Mouse (Mus musculus): ENCODE measurements around the gene Kctd14.
A peak's percentile ranks its signal among the peaks of the same experiment; 100 is the strongest.

The Kctd14 gene

DNA sequence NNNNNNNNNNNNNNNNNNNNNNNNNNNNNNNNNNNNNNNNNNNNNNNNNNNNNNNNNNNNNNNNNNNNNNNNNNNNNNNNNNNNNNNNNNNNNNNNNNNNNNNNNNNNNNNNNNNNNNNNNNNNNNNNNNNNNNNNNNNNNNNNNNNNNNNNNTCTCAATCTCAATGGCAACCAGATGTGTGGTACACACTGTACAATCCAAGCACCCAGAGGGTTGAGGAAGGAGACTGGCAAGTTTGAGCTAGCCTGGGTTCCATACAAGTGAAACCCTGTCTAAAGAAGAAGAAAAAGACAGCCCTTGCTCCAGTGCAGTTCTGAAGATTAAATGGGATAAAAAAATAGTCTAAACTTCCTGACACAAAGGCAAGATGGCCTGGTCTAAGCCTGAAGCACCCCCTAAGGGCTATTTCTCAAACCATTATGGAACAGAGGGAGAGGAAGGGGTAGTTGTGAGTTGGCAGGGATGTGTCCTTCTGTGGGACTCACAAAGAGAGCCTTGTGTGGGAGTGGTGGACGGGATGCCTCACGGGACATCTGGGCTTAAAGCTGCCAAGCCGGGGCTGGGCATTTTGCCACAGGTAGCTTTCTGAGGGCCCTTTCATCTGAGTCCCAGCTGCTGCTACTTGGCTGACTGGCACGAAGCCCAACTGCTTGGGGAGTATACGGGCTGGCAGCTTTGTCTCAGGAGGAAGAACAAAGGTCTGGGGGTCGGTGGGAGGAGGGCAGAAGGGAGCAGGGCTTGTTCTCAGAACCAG, 4.8 kb upstream of the Kctd14 start:
- DNase-seq (ENCODE audit: low spot score), result peak; percentile 92

DNA sequence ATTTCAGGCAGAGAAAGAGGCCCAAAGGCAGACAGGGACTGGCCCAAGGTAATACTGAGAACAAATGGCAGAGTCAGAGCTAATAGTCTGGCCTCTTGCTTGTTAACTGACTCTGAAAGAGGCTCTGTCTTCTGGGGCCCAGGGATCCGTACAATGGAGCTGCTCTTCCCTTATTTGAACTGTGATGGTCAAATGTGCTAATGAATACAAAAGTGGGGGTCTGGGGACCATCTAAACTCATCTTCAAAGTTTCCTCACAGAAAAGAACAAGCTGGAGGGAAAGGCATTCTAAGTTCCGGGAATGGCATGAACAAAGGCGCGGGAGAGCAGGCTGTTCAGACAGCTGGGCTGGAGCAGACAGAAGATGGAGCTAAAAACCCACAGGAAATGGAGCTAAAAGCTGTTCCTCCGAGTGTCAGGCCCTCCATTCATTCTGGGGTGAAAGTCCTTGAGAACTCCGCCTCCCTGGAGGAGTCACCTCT, 4.0 kb upstream of the Kctd14 start:
- DNase-seq (ENCODE audit: low spot score), result peak; percentile 30

DNA sequence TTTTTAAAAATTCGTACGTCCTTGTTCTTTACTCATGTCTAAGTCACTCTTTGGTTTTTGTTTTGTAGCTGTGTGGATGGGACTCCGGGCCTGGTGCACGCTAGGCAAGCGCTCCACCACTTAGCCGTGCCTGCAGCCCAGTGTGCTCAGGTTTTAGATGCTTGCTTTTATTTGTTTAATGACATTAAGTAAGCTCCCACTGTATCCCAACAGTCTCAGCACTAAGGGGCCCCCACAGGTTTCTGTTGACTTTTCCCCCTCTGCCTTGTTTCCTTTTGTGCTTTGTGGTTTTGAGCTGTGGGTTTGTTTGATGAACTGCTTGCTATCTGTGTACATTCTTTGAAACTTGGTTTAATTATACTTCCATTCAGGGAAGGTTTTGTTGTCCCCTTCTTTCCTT, 1.1 kb downstream of the Kctd14 start:
- DNase-seq (ENCODE audit: low spot score), result no peak

GRCm38 (mm10) chr7:97453141-97453921, 2.2 kb downstream of the Kctd14 start:
- no peak for DNase-seq (ENCODE audit: low spot score)

GRCm38 (mm10) chr7:97454795-97455194, 3.7 kb downstream of the Kctd14 start:
- DNase-seq (ENCODE audit: low spot score), result no peak

DNA sequence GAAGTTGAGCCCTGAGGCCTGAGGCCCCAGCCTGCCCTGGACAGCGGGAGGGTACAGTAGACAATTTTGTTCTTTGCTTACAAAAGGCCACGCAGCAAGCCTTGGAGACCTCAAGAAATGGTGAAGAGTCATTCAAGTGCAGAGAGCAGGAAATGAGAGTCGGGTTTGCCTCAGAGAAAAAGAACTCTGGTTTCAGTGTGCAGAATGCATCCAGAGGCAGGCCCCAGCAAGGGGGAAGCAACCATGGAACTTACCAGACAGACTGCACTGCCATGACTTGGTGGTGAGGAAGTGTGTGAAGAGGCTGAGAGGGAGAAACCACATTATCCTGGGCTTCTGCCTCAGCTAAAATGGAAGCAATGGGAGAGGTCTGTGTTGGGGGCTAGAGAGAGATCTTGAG, 4.5 kb downstream of the Kctd14 start:
- no peak for DNase-seq (ENCODE audit: low spot score)

DNA sequence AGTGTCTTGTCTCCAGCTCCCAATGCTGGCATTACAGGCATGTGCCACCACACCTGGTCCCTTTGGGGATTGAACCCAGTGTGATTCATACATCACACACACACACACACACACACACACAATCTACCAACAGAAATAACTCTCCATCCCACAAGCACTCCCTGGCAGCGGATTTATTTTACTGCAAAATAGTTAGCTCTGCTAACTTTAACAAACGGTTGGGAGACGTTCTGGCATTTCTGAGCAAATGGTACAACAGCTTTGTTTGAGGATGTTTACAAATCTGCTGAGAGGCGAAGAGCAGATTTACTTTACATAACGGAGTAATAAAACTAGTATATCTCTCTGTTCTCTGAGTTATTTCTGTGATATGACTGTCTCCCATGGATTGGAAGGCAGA, 21.9 kb downstream of the Kctd14 start:
- no peak for DNase-seq (ENCODE audit: low spot score)

DNA sequence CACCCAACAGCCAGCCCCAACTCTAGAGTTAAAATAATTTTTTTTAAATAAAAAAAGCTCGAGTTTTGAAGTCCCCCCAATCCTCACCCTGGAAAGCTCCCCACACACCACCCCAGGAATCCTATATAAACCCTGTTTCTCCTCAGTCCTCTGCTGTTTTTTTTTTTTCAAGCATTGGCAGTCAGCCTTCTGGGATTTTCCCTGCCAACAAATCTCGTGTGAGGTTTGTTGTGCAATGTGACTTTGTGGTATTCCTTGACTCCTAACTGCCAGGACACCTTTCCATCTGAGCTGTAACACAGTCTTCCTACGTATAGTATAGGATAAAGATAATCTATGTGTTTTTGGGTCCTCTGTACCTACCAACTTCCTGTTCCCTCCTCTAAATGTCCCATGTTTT, 28.2 kb downstream of the Kctd14 start:
- no peak for DNase-seq (ENCODE audit: low spot score)

DNA sequence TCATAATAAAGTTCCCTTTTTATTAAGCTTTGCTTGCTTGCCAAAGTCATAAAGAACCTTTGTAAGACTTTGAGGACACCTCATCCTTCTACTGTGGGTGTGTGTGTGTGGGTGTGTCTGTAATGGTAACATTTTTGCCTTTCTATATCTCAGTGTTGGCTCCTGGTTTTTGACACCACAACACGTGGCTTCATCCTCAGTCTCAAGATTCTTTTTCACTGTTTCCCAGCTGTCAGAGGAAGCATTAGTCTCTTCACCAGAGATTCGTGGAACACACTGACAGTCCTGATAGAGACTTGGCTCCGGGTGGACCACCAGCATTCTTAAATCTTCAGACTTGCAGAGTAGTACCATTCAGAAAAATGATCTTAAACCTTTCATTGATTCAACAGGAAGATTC, 29.2 kb downstream of the Kctd14 start:
- DNase-seq (ENCODE audit: low spot score), result no peak

DNA sequence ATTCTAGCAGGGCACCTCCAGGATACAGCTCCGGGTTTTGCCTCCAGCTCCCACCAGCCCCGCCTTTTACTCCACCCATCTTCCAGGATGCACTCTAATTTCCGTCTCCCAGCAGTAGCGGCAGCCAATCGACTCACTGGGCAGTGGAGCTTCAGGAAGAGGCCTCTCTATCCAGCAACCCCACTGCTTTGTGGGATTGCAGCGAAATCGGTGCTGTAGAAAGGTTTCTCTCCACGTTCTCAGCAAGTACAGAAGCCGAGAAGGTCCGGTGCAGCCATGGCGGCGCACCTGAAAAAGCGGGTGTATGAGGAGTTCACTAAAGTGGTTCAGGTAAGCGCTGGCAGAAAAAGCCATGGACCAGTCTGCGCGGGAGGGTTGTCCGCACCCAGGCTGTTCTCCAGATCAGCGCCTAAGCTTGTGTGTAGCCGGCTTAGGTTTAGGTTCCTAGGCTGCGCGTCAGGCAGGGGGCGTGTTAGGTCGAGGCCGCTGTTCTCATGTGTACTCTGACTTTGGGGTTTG, 29.8 kb downstream of the Kctd14 start, which contains the start of gene Ints4:
Gene Ints4, plus strand, starts transcription at position 136 of the 519 bp plus-strand sequence.
- peak; percentile 93 for DNase-seq (ENCODE audit: low spot score)

- no peak for DNase-seq (ENCODE audit: low spot score)
These were observed 32.3 kb downstream of the Kctd14 start for GRCm38 (mm10) chr7:97483378-97483777.

- DNase-seq (ENCODE audit: low spot score), result no peak
These were observed 40.0 kb downstream of the Kctd14 start for GRCm38 (mm10) chr7:97491157-97491556.

DNA sequence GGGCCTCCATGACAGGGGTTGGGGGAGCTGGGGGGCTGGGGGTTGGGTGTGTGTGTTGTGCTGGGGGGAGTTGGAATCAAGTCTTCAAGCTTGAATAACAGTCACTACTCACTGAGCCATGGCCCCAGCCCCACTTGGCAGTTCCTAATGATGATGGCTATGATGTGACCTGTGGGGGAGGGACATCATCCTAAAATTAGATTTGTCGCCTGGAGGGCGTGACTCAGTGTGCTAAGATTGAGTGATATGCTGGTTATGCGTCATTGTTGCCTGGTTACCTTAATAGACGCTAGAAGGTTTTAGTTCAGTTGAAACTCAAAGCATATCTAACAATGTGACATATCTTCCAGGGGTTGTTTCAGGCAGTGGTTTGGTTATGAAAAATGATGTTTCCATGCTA, 41.3 kb downstream of the Kctd14 start:
- DNase-seq (ENCODE audit: low spot score), result peak; percentile 70

- no peak for DNase-seq (ENCODE audit: low spot score)
These were observed 43.9 kb downstream of the Kctd14 start for GRCm38 (mm10) chr7:97495052-97495451.

DNA sequence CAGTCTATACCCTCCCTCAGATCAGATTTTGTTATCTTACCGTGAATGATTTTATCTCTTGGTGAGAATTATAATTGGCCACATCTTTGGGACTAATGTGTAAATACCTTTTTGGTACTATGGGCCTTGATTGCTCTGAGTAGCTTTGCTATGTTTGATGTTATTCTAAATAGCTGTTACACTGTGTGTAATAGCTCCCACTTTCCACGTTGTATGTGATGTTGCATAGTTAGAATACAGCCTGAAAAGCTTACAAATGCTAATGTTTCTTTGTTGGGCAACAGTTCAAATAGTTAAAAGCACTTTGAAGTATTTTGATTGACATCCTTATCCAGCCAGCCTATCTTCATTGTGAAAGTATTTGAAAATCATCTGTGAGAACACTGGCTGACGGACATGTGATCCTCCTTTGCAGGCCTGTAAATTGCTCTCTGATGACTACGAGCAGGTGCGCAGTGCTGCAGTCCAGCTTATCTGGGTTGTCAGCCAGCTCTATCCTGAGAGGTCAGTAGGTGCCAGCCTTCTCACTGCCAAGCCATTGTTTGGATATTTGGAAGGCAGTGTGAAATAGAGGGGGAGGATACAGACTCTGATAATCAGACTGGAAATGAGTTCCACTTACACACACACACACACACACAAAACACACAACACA, 49.6 kb downstream of the Kctd14 start:
- DNase-seq (ENCODE audit: low spot score), result no peak
